Mouse (Mus musculus) lung, adult 2 months (tissue): ENCODE measurements around the gene Ssrp1.

Source experiments
- CTCF ChIP-seq: fragments of 200-500 bp; IDR thresholded peaks from 2 replicates; pipeline ENCODE4 v1.5.1; 2011; ENCODE audit warnings: mild to moderate bottlenecking, low read length, control low read depth; ENCODE audit not compliant: insufficient read depth
- POLR2A ChIP-seq: fragments of 200-500 bp; IDR thresholded peaks from 2 replicates; pipeline ENCODE4 v1.6.1; 2011; ENCODE audit warnings: low read depth, mild to moderate bottlenecking, control low read depth, low read length, borderline replicate concordance; ENCODE audit errors: extremely low read depth

- no peak for TF ChIP-seq POLR2A
- TF ChIP-seq CTCF: no peak
Observed at GRCm38 (mm10) chr2:85002575-85002974, 34.5 kb upstream of the Ssrp1 start.
